Comparison of ENCODE assay signal across 8 mouse cellular contexts in the genomic region with DNA sequence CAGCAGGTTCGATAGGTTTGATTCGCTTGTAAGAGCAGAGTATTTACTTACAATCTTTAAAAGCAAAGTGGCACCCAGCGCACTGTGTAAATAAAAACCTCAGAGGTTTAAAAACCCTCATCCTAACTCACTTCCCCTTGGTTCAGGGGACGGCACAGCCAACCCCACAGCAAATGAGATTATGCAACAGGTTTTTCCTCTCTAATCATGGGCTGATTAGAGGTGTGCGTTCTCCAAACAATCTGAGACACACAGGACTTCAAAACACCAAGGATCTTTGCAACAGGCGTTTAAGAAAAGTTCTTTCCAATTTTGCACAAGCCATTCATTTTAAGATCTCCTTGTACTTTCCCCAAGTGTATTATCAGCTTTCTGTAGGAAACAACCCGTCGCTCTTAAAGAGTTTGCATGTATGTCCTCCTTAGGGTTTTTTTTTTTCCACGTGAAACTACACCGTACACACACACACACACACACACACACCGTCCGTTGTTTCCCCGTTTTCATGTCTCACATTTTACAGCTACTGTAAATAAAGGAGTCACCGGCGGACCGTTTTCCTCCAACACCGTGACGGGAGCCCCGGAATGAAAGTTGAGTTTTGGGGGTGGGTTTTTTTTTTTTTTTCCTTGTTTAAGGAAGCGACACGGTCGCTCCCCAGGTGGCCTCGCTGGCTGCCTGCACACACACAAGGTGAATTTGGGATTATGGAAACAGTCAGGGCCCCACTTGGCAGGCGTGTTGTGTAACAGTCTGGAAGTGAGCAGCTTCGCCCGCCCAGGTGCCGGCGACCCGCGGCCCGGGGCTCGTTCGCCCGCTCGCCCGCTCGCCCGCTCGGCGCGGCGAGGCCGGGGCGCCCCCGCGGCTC. TPM values are rescaled to one million over a fixed set of nuclear protein-coding genes. Genes with fewer than 3 reads are reported as not detected.
DNase-seq lines count a peak whose midpoint lies in the region; ATAC-seq lines count a peak whose summit lies in the region.

No protein-coding gene starts in this region.

- 1% methylated on average over 25 of the region's 46 CpGs for WGBS in neural tube, embryonic 12.5 days

- H3K36me3 ChIP-seq in neural tube, embryonic 12.5 days: no peaks in the 10 kb centered on the region

- ATAC-seq in CD4-positive, CD25-positive, alpha-beta regulatory T cell, adult 4 months: peak; percentile 24
- no peak; the same call in 1 of the 2 replicates for ATAC-seq in neural tube, embryonic 12.5 days (ENCODE audit: low FRiP score, low read depth)
- ATAC-seq in erythroid progenitor cell, adult 5-6 weeks (replicated peaks; ENCODE audit: low FRiP score, poor library complexity, severe bottlenecking): no peak

- H3K4me2 ChIP-seq in neural tube, embryonic 12.5 days (replicated peaks): peak overlapping the region; percentile 64

- H3K9me3 ChIP-seq in neural tube, embryonic 12.5 days: no peaks in the 10 kb centered on the region

- H3K4me3 ChIP-seq in neural tube, embryonic 12.5 days: peak overlapping the region; percentile 69

- H3K9ac ChIP-seq in neural tube, embryonic 12.5 days: peak overlapping the region; percentile 87

- peak; percentile 19 for DNase-seq in T-cell, adult 2 months (ENCODE audit: low spot score)
- peak; percentile 51 for DNase-seq in embryo, embryonic 10.5 days (ENCODE audit: low spot score)
- DNase-seq in heart, adult 9 months (ENCODE audit: low spot score in 2 of 2): peak; percentile 47 to 63
- DNase-seq in kidney, adult 18-20 months: peak; percentile 56
- peak; percentile 73 to 83 for DNase-seq in lung, adult 18-20 months

- H3K27me3 ChIP-seq in neural tube, embryonic 12.5 days (replicated peaks): no peaks in the 10 kb centered on the region

- H3K27ac ChIP-seq in neural tube, embryonic 12.5 days: peak overlapping the region; percentile 64; the same call in 1 of the 2 replicates

- no peaks in the 10 kb centered on the region for H3K4me1 ChIP-seq in neural tube, embryonic 12.5 days

RNA-seq across cellular contexts. Expression of gene Dusp16, which starts 0.9 kb away (rescaled TPM):
- polyA plus RNA-seq in CD4-positive, CD25-positive, alpha-beta regulatory T cell, adult 4 months (2017; shearing (Covaris generic)): 1 to 10 TPM; 2.8 to 3.9 TPM
- 11.0 and 11.5 TPM in 2 replicates for polyA plus RNA-seq in neural tube, embryonic 12.5 days (2016; fragmentation: Nextera tagmentation; extraction: Ambion mirVana)
- total RNA-seq in erythroid progenitor cell, adult 5-6 weeks (2015; ENCODE audit: low replicate concordance): 10.5 TPM in 1 of 2 replicates, not detected in the other
- 2.9 and 5.0 TPM in 2 replicates for total RNA-seq in erythroid progenitor cell, adult 5-6 weeks (2017; ENCODE audit: low replicate concordance)

RNA-seq across cellular contexts. Expression of gene Crebl2, which starts 38.5 kb away (rescaled TPM):
- polyA plus RNA-seq in CD4-positive, CD25-positive, alpha-beta regulatory T cell, adult 4 months (2017; shearing (Covaris generic)): 10 to 100 TPM; 28.9 to 33.5 TPM
- polyA plus RNA-seq in neural tube, embryonic 12.5 days (2016; fragmentation: Nextera tagmentation; extraction: Ambion mirVana): 2.8 and 3.1 TPM in 2 replicates
- 5.8 and 6.7 TPM in 2 replicates for total RNA-seq in erythroid progenitor cell, adult 5-6 weeks (2015; ENCODE audit: low replicate concordance)
- 10.5 and 13.7 TPM in 2 replicates for total RNA-seq in erythroid progenitor cell, adult 5-6 weeks (2017; ENCODE audit: low replicate concordance)

Comparison
In these comparisons a context has a peak if more than half of its experiments do, and no peak if none do; other contexts are left out.
1. DNase-seq: peak in every context shown above with its lines; median percentile 78 in lung, adult 18-20 months; 56 in kidney, adult 18-20 months; 55 in heart, adult 9 months; 51 in embryo, embryonic 10.5 days; 19 in T-cell, adult 2 months.